Mouse (Mus musculus) cerebellum, adult 2 months (tissue): ENCODE data around the gene Cad.

ENCODE experiments used
- CTCF ChIP-seq: fragments of 200-500 bp; IDR thresholded peaks from 2 replicates; pipeline ENCODE4 v1.5.1; 2011; ENCODE audit warnings: low read depth, mild to moderate bottlenecking, control low read depth, low read length, moderate library complexity, borderline replicate concordance; ENCODE audit not compliant: insufficient read depth
- POLR2A ChIP-seq: fragments of 200-500 bp; IDR thresholded peaks from 2 replicates; pipeline ENCODE4 v1.6.1; 2011; ENCODE audit warnings: low read length, control low read depth, borderline replicate concordance; ENCODE audit not compliant: insufficient read depth

GRCm38 (mm10) chr5:31080795-31081164 lies 26.2 kb downstream of the Cad start:
- TF ChIP-seq CTCF (no peak), POLR2A (no peak)
